Mouse (Mus musculus) c-Kit-positive CD71-positive TER-119-negative erythroid progenitor cells, embryonic 14.5 days (primary cell): ENCODE measurements around the gene Olfr568.

Experiments
- DNase-seq: peaks from one replicate; pipeline ENCODE4 v3.0.0-alpha.2; 2013; ENCODE audit warnings: low read depth

Olfr568 gene

GRCm38 (mm10) chr7:102876822-102877221 is at the start of gene Olfr568:
Gene Olfr568 (plus strand): TSS chr7:102877122.
- DNase-seq: no peak

- no peak for DNase-seq
Measured at GRCm38 (mm10) chr7:102855807-102856206, 21.1 kb upstream of the Olfr568 start.

- DNase-seq: no peak
Measured at GRCm38 (mm10) chr7:102858665-102859064, 18.3 kb upstream of the Olfr568 start, which contains the start of gene Olfr566. Gene Olfr566 (minus strand): TSS chr7:102858765.

- DNase-seq: no peak
Measured at GRCm38 (mm10) chr7:102890782-102891181, 13.9 kb downstream of the Olfr568 start, which contains the start of gene Olfr569. Gene Olfr569 (minus strand): TSS chr7:102890882.

- no peak for DNase-seq
Measured at GRCm38 (mm10) chr7:102915261-102915660, 38.3 kb downstream of the Olfr568 start.

- no peak for DNase-seq
Measured at GRCm38 (mm10) chr7:102916405-102916804, 39.5 kb downstream of the Olfr568 start.

GRCm38 (mm10) chr7:102917032-102917875 is 40.3 kb downstream of the Olfr568 start, which contains the start of gene Olfr571:
Gene Olfr571 (minus strand): TSS chr7:102917536.
- DNase-seq: no peak

GRCm38 (mm10) chr7:102919632-102920031 is 42.7 kb downstream of the Olfr568 start:
- peak; percentile 44 for DNase-seq

- DNase-seq: no peak
Measured at GRCm38 (mm10) chr7:102924109-102924508, 47.2 kb downstream of the Olfr568 start, which contains the start of gene Olfr572. Gene Olfr572 (plus strand): TSS chr7:102924409.

GRCm38 (mm10) chr7:102927105-102927504 is 50.2 kb downstream of the Olfr568 start:
- DNase-seq: no peak
